Mouse (Mus musculus) layer of hippocampus, postnatal 14 days (tissue): ENCODE measurements around the gene Ugt1a5. TPM values are rescaled to one million over a fixed set of nuclear protein-coding genes. Genes with fewer than 3 reads are reported as not detected.
A peak's percentile ranks its signal among the peaks of the same experiment; 100 is the strongest.

Source experiments
- DNase-seq, 2 experiments: peaks; one replicate each; pipeline ENCODE4 v3.0.0; 2021 to 2022; ENCODE audit warnings: low spot score in 2 of 2, mixed read lengths in 1 of 2
- total RNA-seq, 2 experiments: library from RNA; stranded (reverse); gene quantifications; 2 replicates each; pipeline ENCODE4 v1.2.3; 2021

The Ugt1a5 gene
- total RNA-seq, 2 experiments from 2014 or later, result not detected

DNA sequence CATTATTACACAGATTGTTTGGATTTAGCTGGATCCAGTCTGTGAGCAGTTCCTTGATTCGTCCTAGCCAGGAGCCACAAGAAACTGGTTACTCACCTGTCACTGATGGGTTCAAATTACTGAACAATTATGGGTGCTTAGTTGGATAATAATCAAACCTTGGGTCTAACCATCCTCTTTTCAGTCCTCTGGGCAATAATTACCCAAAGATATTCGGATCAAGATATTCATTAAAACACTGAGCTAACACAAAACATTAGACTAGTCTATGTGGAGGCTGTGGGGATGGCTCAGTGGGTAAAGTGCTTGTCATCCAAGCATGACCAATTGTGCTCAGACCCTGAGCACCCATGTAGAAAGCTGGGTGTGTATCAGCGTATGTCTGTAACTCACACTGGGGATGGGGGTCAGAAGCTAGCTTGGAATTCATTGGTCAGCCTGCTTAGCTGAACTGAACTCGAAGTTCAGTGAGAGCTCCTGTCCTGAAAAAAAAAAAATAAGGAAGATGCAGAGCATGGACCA is 70.1 kb downstream of the Ugt1a5 start:
- no peak for DNase-seq

DNA sequence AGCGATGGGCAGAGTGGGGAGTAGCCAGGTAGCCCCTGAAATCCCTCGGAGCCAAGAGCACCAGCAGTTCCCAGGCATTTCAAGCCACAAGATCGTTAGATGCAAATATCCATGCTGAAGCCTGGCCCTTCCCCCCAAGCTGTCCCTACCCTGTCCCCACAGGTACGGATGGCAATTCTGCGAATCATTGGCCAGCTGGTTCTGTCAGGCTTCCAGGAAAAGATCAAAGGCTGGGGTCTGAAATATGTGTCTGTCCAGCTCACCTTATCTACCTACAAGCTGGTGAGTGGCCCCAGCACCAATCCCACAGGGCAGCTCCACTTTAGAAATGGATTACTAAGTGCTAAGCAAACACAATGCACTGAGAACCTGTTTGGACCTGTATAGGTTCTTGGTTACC is 71.5 kb downstream of the Ugt1a5 start:
- no peak for DNase-seq

DNA sequence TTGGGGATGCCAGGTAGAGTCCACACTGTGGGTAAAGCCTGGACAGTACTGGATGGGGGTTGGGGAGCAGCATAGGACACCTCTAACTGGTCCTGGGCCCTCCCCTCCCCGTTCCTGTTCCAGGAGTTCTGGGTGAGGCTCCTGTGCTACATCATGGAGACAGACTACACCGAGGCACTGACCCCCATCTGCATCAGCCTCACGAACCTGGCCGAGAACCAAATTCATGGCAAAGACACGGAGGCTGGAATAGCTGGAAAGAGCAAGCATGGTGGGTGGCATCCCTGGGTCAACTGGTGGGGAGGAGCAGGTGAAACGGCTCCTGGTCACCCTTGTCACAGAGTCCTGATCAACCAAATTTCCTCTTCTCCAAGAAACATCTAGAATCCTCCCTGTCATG is 73.0 kb downstream of the Ugt1a5 start:
- no peak for DNase-seq

DNA sequence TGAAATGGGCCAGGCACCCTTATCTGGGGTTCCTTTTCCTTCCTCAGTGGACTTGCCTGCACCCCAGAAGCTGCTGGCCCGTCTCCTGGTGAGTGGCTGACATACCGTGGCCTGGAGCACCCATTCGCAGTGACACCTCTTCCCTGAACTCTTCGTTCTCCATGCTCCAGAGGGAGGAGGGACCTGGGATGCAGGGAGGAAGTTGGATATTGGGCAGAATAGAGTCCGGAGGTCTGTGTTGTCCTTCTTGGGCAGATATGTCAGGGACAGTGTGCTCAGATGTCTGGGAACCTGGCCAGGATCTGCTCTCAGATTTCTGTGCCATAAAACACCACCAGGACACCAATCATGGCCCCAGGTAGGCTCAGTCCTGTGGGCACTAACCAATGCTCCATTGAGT is 74.3 kb downstream of the Ugt1a5 start:
- no peak for DNase-seq

DNA sequence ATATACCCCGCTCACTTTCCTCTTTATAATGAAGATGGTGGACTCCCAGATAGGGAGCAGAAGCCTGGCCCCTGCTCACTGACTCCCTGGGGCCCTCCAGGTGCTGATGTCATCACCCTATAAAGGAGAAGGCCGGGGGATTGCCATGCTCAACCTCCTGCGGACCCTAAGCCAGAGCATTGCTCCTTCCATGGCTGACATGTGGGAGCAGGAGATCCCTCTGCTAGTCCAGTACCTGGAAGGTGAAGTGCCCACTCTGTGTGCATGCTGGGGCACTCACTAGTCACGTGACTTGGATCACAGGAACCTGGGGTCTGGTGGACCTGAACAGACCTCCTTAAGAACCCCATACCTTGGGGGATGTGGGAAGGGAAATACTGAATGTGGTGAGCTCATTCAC is 74.8 kb downstream of the Ugt1a5 start:
- no peak for DNase-seq

DNA sequence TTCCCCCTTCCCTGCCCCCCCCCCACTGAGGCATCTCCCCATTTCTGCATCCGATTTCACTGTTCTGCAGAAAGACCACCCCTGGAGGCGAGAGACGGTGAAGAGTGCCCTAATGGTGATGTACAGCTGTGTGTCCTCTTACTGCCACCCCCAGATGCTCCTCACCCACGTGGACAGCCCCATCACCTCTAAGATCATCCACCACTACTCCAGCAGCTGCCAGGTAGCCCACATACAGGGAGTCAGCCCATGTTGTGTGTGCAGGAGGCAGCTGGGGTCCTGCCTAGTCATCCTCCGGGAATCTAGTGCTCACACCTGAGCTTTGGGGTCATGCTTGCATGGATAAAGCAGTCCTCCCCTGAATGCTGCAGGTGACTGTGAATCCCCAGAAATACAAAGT is 78.0 kb downstream of the Ugt1a5 start:
- no peak for DNase-seq

DNA sequence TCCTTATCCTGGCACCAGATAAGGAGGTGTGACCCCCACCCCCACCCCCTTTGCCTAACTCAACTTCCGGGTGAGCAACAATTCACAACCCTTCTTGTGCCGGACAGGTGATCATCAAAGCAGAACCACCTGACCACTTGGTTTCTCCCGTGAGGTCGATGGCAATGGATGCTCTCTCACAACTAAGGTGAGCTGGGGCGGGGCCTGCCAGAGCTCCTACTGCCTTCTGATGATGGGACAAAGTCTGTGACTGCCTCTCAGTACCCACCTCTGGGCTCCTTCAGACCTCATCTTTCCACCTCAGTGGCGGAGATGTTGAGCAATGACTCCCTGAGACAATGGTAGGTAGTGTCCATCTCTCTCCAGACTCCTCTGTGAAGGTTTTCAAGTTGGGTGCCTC is 80.1 kb downstream of the Ugt1a5 start:
- DNase-seq, result no peak

DNA sequence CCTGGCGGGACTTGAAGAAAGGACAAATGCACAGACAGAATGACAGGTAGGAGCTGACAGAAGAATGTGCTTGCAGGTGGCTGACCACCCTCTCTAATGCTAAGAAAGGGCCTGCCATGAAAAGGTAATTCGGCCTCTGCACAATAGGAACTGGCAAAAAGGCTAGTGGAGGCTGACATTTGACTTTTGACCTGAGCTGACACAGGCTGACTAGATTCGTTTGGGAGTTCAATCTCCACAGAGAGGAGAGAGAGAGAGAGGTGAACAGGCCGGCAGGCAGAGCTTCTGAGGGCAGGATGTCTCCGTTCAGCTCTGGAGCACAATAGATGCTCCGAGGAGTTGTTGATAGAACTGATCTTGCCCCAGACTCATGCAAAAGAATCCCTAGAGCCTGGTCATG is 80.6 kb downstream of the Ugt1a5 start:
- DNase-seq, result no peak

DNA sequence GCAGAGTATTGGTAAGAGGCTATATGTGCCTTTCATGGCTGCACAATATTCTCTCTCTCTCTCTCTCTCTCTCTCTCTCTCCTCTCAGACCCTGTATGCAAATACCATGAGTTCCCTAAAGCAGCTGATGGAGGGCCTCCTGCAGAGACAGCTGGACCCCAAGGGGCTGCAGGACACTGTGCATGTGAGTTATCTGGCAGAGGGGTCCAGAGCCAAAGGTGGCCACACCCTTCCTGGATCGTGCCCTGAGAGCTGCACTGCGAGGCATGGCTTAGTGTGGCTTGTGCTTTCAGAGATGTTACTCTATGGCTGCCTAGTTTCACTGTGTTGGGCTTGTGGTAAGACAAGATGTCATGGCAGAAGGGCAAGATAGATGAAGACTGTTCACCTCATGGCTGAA is 81.8 kb downstream of the Ugt1a5 start:
- DNase-seq, result no peak

DNA sequence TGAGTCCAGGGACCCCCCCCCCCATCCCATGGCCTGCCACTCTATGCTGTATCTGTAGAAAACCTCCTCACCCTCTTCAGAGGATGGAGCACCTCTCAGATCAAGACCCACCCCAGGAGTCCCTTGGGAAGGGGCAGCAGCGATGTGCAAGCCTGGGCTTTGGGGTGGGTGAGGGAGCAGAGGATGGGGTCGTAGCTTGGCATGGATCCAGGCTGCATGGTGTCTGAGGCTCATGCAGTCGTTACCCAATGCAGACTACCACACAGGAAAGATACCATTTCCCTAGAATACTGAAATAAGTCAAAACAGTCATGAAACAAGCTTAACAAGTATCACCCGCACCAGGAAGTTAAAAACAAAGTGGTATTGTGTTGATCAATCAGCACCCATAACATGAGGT is 82.8 kb downstream of the Ugt1a5 start:
- DNase-seq, result no peak

DNA sequence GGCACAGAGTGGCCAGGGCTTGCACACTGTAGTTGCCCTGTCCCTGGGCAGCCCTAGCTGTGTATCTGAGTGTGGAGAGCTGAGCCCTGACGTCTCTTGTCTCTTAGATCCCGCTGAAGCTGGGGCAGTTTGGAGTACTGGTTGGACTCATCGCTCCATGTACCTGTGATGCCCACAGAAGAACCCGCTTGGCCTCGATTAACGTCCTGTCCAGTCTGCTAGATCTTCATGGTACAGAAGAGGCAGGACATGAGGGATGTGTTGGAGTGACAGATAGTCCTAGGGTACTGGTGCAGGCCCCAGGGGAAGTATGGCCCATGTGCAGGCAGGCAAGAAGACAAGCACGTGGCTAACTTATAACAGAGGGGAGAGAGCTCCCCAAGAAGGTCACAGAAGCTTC is 83.8 kb downstream of the Ugt1a5 start:
- no peak for DNase-seq

DNA sequence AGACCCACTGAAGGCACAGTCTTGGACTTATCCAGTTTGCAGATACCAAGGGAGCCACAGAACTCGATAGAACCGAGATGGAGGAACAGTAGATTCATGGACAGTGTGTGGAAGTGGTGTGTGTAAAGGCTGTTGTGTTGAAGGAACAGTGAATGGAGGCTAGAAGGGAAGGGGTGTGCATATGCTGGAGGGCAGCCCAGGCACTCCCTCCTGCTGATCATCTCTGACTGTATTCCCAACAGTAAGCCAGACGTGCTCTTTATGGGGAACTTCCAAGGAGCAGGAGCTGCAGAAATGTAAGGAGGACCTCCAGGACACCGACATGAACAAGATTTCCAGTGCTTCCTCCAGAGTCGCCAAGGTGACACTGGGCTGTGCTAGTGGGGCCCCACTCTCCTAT is 84.2 kb downstream of the Ugt1a5 start:
- no peak for DNase-seq

DNA sequence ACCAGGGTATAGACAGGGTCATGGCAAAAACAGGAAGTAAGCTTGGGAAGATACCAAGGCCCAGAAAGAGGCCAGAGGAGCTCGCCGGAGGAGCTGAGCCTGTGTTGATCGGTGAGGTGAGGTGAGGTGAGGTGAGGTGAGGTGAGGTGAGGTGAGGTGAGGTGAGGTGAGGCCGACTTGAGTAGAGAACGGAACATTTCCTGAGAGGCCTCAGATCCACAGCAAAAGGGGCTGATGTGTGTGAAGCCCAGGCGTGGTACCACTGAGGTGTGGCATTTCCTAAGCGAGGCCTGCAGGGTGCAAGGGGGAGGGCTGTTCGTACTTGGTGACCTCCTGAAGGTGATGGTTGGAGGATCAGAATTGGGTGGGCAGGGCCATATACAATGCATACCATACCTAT is 87.3 kb downstream of the Ugt1a5 start:
- no peak for DNase-seq

DNA sequence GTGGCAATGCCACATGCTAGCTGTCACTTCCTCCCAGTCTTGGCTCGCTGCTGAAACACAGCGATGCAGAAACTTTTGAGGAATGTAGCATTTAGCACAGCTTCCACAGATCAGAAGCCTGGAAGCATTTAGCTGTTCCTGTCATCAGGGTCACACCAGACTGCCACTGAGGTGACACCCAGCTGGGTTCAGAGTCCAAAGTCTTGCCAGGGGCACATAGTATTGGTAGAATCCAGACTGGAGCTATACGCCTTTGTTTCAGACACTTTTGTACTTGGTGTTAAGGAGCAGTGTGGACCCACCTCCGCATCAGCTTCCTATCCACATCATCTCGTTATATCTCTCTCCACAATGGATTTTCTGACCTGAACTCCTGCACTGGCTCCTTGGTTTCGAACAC is 87.7 kb downstream of the Ugt1a5 start:
- no peak for DNase-seq

DNA sequence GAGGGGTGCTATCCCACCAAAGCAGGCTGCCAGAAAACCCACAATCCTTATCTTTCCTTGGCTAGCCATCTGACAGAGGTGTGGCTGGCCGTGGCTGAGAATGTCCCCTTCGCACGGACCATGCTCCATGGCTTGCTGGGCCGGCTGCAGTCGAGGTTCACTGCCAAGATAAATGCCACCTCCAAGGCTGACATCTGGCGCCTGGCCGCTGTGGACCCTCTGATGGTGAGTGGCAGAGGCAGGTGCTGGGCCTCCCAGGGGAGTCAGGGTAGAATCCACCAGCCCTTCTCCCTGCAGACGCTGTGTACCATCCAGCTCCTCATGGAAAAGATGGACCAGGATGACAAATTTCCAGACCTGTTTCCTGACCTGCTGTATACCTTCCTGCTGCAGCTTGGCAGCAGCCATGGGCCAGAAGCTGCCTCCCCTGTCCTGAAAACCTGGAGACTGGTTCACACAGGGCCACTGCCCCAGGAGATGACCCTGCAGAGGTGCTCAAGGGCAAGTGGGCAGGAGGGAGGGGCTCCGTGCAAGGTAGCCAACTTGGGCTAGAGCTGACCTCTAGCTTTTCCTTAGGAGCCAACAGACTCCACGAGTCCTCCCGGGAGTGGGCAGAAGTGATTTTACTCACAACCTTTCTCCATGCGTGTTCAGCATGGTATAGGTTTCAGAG is 89.1 kb downstream of the Ugt1a5 start:
- no peak for DNase-seq

DNA sequence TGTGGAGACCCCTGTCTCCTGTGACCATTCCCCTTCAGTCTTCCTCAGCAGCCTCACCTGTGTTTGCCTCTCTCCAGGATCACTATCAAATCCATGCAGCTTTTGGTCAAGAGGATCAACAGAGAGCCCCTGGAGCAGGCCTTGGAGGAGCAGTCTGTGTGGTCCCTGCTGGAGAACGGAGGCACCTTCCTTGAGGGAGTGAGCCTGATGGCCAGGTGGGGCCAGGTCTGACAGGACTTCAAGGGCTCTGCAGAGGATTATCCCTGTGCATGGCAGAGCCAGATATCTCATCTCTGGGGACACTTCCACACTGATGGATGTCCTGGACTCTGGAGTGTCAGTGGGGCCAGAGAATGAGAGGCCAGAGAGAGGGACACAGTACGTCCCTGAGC is 89.7 kb downstream of the Ugt1a5 start:
- DNase-seq, result no peak

DNA sequence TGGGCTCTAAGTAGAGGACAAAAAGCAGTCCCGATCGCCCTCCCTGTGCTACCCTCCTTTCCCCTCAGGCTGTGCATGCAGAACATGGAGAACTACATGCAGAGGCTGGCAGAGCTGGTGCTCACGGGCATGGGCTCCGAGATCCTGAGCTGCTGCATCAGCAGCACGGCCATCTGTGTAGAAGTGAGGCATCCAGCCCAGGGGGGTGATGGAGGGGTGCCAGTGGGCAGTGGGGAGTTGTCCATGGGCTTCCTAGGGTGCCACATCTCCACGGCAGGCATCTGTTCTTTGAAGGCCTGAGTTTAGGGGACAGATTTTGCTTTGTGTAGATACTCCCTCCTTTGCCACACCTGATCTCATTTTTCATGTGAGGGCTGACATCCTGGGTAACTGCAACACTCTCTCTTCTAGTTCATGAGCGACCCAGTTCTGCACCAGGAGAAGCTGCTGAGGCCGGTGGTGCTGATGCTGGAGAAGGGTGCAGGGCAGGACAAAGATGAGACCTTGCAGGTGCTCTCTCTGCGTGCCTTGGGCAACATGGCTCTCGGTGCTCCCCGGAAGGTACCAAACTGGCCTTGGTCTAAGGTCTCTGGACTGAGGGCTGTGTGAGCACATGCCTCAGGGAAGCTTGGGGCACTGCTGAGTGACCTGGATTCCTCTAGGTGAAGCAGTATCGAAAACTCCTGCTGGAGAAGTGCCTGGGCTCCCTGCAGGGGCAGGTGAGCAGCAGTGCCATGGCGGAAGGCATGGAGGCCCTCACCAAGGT is 90.4 kb downstream of the Ugt1a5 start:
- peak; percentile 68 to 70 for DNase-seq

DNA sequence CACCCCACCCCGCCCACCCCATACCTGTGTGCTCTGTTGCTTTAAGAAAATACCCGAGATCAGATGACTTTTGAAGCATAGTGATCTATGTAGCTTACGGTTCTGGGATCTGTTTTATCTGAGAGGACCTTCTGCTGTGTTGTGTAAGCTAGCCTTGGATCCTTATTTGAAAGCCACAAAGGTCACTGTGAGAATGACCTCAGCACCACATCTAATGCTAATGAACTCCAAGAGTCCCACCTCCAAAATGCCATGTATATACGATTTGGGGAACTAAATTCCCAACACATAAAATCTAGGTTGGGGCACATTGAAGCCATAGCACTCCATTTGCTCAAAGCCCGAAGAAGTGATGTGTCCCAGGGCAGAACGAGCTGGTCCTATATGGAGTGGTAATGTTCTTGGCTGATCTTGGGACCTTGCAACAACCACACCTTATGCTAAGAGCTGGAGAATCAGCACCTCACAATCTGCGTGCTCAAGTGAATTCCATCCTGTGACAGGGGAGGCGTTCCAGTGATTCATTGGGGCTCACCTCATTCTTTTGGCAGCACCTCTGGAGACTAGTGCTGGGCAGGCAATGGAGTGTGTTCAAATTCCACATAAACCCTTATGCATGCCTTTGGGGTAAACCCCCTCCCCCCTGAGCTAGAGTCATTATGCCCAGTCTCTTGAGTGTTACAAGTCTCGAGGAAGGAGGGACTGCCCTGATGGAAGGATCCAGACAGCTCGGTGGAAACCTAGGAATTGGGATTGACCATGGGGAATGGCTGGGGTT is 91.3 kb downstream of the Ugt1a5 start:
- DNase-seq, result no peak

DNA sequence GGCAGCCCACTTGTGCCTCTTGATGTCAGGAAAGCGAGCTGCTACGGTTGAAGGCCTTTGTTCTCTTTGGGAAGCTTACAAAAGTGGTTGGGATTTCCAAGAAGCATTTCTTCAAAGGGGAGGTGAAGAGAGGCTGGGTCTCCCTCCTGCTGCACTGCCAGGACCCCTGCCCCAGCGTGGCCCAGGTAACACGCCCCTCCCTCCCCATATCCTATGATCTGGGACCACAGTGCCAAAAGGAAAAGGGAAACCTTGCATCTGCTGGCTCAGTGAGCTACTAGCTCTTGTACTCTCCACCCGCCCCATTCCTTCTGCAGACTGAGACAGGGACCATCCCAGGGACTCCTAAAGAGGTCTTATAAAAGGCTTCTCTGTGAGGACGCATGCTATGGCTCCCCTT is 91.9 kb downstream of the Ugt1a5 start:
- no peak for DNase-seq

DNA sequence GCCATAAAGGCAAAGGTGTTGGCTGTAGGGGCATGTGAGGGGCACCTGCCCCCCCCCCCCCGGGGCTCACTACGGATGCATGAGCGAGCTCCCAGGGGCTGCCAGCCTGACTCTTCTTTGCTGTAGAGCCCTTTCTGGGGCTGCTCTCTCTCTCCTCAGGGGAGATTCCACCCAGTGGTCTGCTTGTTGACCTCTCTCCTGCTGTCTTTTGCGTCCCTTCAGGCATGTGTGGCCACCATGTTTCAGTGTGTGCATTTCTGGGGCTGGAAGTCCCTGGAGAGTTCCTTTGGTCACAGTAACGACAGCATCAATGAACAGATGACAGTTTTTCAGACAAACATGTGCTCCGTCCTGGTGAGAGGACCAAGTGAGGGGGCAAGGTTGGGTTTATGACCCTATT is 92.5 kb downstream of the Ugt1a5 start:
- DNase-seq, result no peak

DNA sequence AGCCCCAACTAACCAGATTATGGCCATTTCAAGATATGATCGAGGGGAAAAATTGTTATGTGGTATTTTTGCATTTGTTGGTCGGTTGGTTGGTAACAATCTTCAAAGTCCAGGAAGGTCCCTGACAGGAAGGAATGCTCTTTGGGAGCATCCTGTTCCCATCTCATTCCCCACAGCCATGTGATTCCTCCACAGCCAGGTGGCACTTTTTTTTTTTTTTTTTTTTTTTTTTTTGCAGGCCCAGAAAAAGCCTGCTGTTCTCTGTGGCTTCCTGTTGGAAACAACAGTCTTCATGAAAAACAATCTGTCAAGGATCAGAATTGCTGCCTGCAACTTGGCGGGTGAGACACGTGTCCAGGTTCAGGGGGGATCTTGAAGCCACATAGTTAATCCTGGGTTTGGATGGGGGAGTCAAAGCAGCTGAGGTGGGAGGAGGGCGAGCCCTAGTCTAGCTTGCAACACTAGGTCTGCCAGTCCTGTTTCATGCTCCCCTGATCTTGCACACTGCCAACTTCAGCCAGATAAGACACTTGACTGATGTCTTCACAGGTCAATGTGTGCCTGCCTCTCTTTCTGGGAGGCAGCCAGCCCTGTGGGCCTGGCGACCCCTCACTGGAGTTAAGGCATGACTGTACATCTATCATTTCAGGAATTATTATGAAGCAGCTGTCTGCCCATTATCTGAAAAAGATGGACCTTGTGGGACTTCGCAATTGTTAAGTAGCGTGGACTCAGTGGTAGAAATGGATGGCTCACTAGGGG is 93.2 kb downstream of the Ugt1a5 start:
- peak in 1 of 2 experiments; percentile 73 for DNase-seq
